Mouse (Mus musculus): ENCODE measurements around the gene Gm3239. TPM values are rescaled to one million over a fixed set of nuclear protein-coding genes. Genes with fewer than 3 reads are reported as not detected.
A peak's percentile ranks its signal among the peaks of the same experiment; 100 is the strongest.
"Not testable (repeated sequence)": the region's sequence is repeated elsewhere in the genome, so short reads cannot be mapped to it uniquely, and the experiment has no call there.

The Gm3239 gene
- polyA plus RNA-seq (2014; fragmentation: Nextera tagmentation; extraction: Ambion mirVana) = not detected in 2 replicates

GRCm38 (mm10) chr14:4663892-4664291 lies at the start of gene Gm3239:
Gene Gm3239 (plus strand): TSS chr14:4664192.
- no CpG with 5 or more reads among the region's 2 CpGs for WGBS
- not testable (repeated sequence) for ATAC-seq (ENCODE audit: insufficient number of reproducible peaks, insufficient read depth, low FRiP score, low read depth)

GRCm38 (mm10) chr14:4632052-4632451 lies 31.9 kb upstream of the Gm3239 start, which contains the start of gene Gm8159:
Gene Gm8159 (plus strand): TSS chr14:4632352.
- WGBS = no CpG with 5 or more reads among the region's 2 CpGs
- not testable (repeated sequence) for H3K4me3 ChIP-seq (ENCODE audit: low read depth, low read length); ATAC-seq (ENCODE audit: insufficient number of reproducible peaks, insufficient read depth, low FRiP score, low read depth); H3K9me3 ChIP-seq (ENCODE audit: control insufficient read depth, low read depth, low read length); H3K4me2 ChIP-seq (replicated peaks; ENCODE audit: low read depth, low read length); H3K9ac ChIP-seq (replicated peaks; ENCODE audit: low read depth, low read length); H3K4me1 ChIP-seq (ENCODE audit: control insufficient read depth, insufficient read depth, low read length); H3K36me3 ChIP-seq (ENCODE audit: control insufficient read depth, insufficient read depth, low read length); H3K27ac ChIP-seq (ENCODE audit: low read length); H3K27me3 ChIP-seq (ENCODE audit: control insufficient read depth, insufficient read depth, low read length)

More at GRCm38 (mm10) chr14:4663892-4664291, at the start of gene Gm3239:
- H3K4me3 ChIP-seq (ENCODE audit: low read depth, low read length); H3K9me3 ChIP-seq (ENCODE audit: control insufficient read depth, low read depth, low read length); H3K9ac ChIP-seq (replicated peaks; ENCODE audit: low read depth, low read length); H3K36me3 ChIP-seq (ENCODE audit: control insufficient read depth, insufficient read depth, low read length); H3K4me1 ChIP-seq (ENCODE audit: control insufficient read depth, insufficient read depth, low read length); H3K27me3 ChIP-seq (ENCODE audit: control insufficient read depth, insufficient read depth, low read length); H3K27ac ChIP-seq (ENCODE audit: low read length); H3K4me2 ChIP-seq (replicated peaks; ENCODE audit: low read depth, low read length): not testable (repeated sequence)

- H3K4me1 ChIP-seq (ENCODE audit: control insufficient read depth, insufficient read depth, low read length); H3K27ac ChIP-seq (ENCODE audit: low read length); H3K9ac ChIP-seq (replicated peaks; ENCODE audit: low read depth, low read length); ATAC-seq (ENCODE audit: insufficient number of reproducible peaks, insufficient read depth, low FRiP score, low read depth); H3K36me3 ChIP-seq (ENCODE audit: control insufficient read depth, insufficient read depth, low read length); H3K9me3 ChIP-seq (ENCODE audit: control insufficient read depth, low read depth, low read length); H3K27me3 ChIP-seq (ENCODE audit: control insufficient read depth, insufficient read depth, low read length); H3K4me2 ChIP-seq (replicated peaks; ENCODE audit: low read depth, low read length): not testable (repeated sequence)
- 4% methylated on average over 16 of the region's 18 CpGs for WGBS
- 0 out of 2 replicates have a peak overlapping the region, but pooled peaks have one; percentile 9 for H3K4me3 ChIP-seq (ENCODE audit: low read depth, low read length)
These were observed 14.7 kb upstream of the Gm3239 start for GRCm38 (mm10) chr14:4649309-4649708.

- not testable (repeated sequence) for H3K27me3 ChIP-seq (ENCODE audit: control insufficient read depth, insufficient read depth, low read length); H3K4me1 ChIP-seq (ENCODE audit: control insufficient read depth, insufficient read depth, low read length); H3K9ac ChIP-seq (replicated peaks; ENCODE audit: low read depth, low read length); H3K9me3 ChIP-seq (ENCODE audit: control insufficient read depth, low read depth, low read length); ATAC-seq (ENCODE audit: insufficient number of reproducible peaks, insufficient read depth, low FRiP score, low read depth); H3K36me3 ChIP-seq (ENCODE audit: control insufficient read depth, insufficient read depth, low read length); H3K4me3 ChIP-seq (ENCODE audit: low read depth, low read length); H3K27ac ChIP-seq (ENCODE audit: low read length); H3K4me2 ChIP-seq (replicated peaks; ENCODE audit: low read depth, low read length)
- 8% methylated on average over 2 of the region's 9 CpGs for WGBS
These were observed 13.7 kb upstream of the Gm3239 start for GRCm38 (mm10) chr14:4650324-4650723.

- not testable (repeated sequence) for H3K9me3 ChIP-seq (ENCODE audit: control insufficient read depth, low read depth, low read length); H3K4me3 ChIP-seq (ENCODE audit: low read depth, low read length); H3K27ac ChIP-seq (ENCODE audit: low read length); H3K9ac ChIP-seq (replicated peaks; ENCODE audit: low read depth, low read length); H3K36me3 ChIP-seq (ENCODE audit: control insufficient read depth, insufficient read depth, low read length); H3K4me1 ChIP-seq (ENCODE audit: control insufficient read depth, insufficient read depth, low read length); ATAC-seq (ENCODE audit: insufficient number of reproducible peaks, insufficient read depth, low FRiP score, low read depth); H3K27me3 ChIP-seq (ENCODE audit: control insufficient read depth, insufficient read depth, low read length); H3K4me2 ChIP-seq (replicated peaks; ENCODE audit: low read depth, low read length)
- whole genome bisulfite sequencing = 84% methylated on average over 1 of the region's 2 CpGs
These were observed 44.9 kb downstream of the Gm3239 start, which contains the start of gene Gm7876 for GRCm38 (mm10) chr14:4708938-4709337. Gene Gm7876 (plus strand): TSS chr14:4709238.

Other genes starting within 250 kb of the Gm3239 start
- 0.22 and 0.30 TPM in 2 replicates for gene Gm3164, start 248.7 kb upstream of the Gm3239 start, polyA plus RNA-seq (2014; fragmentation: Nextera tagmentation; extraction: Ambion mirVana)
- not detected in 2 replicates for gene Gm3173, start 233.2 kb upstream of the Gm3239 start, polyA plus RNA-seq (2014; fragmentation: Nextera tagmentation; extraction: Ambion mirVana)
- not detected in 2 replicates for gene Gm3182, start 182.4 kb upstream of the Gm3239 start, polyA plus RNA-seq (2014; fragmentation: Nextera tagmentation; extraction: Ambion mirVana)
- not detected in 2 replicates for gene Gm3047, start 108.8 kb upstream of the Gm3239 start, polyA plus RNA-seq (2014; fragmentation: Nextera tagmentation; extraction: Ambion mirVana)
- not detected in 2 replicates for gene Gm8159, start 31.8 kb upstream of the Gm3239 start, polyA plus RNA-seq (2014; fragmentation: Nextera tagmentation; extraction: Ambion mirVana)
- not detected in 2 replicates for gene Gm7876, start 45.0 kb downstream of the Gm3239 start, polyA plus RNA-seq (2014; fragmentation: Nextera tagmentation; extraction: Ambion mirVana)
- 0.27 TPM in 1 of 2 replicates, not detected in the other for gene Gm3252, start 62.6 kb downstream of the Gm3239 start, polyA plus RNA-seq (2014; fragmentation: Nextera tagmentation; extraction: Ambion mirVana)
- gene Gm9602, start 112.1 kb downstream of the Gm3239 start, polyA plus RNA-seq (2014; fragmentation: Nextera tagmentation; extraction: Ambion mirVana) = not detected in 2 replicates
- gene Gm3269, start 173.9 kb downstream of the Gm3239 start, polyA plus RNA-seq (2014; fragmentation: Nextera tagmentation; extraction: Ambion mirVana) = not detected in 2 replicates
- gene Gm3264, start 191.4 kb downstream of the Gm3239 start, polyA plus RNA-seq (2014; fragmentation: Nextera tagmentation; extraction: Ambion mirVana) = 0.52 TPM in 1 of 2 replicates, not detected in the other
- gene Gm3278, start 228.2 kb downstream of the Gm3239 start, polyA plus RNA-seq (2014; fragmentation: Nextera tagmentation; extraction: Ambion mirVana) = not detected in 2 replicates

All from stomach, embryonic 14.5 days (tissue).